Mouse (Mus musculus) CD4-positive naive resting alpha-beta T cell, adult 76 days (primary cell): Measurements from ENCODE around the gene Gm21560. TPM values are rescaled to one million over a fixed set of nuclear protein-coding genes. Genes with fewer than 3 reads are reported as not detected.

Experiments
- total RNA-seq: library from RNA; stranded (reverse); gene quantifications from one replicate; pipeline ENCODE4 v1.2.4, GENCODE M21; 2023

The Gm21560 gene
- total RNA-seq = not detected

DNA sequence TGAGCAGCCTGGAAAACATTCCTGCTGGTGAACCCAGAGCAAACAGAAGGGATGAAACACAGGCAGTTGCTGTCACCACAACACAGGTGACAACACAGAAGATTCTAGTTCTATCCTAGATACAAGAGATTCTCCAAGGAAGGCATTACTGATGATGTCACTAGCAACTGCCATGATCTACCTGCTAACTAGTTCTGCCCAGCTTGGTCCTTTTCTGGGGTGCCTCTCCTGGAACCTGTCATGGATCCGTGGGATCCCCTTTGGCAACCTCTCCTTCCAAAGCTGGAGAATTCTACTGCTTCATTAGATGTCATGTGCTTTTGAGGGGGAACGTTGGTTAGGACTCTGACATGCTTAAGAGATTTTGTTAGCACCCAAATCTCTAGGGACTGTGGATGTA lies at the start of gene Gm21560:
Gm21560 (minus strand) TSS at position 101 of the 400 bp plus-strand sequence.

Other genes with a start within 250 kb of the Gm21560 start
- not detected for gene Gm3453, start 240.2 kb downstream of the Gm21560 start, total RNA-seq
- gene Gm6337, start 161.0 kb downstream of the Gm21560 start, total RNA-seq = not detected
- not detected for gene Gm8206, start 125.3 kb downstream of the Gm21560 start, total RNA-seq
- not detected for gene Gm3468, start 110.6 kb downstream of the Gm21560 start, total RNA-seq
- gene Gm3476, start 93.5 kb downstream of the Gm21560 start, total RNA-seq = not detected
- not detected for gene Gm3411, start 68.0 kb upstream of the Gm21560 start, total RNA-seq
- not detected for gene Gm21103, start 85.6 kb upstream of the Gm21560 start, total RNA-seq
- not detected for gene Gm3618, start 124.4 kb upstream of the Gm21560 start, total RNA-seq
- not detected for gene Gm16440, start 171.0 kb upstream of the Gm21560 start, total RNA-seq
- not detected for gene Gm3591, start 193.2 kb upstream of the Gm21560 start, total RNA-seq
- not detected for gene Gm3594, start 225.3 kb upstream of the Gm21560 start, total RNA-seq